Mouse (Mus musculus) myocyte (in vitro differentiated cells): ENCODE measurements at regions not wholly inside any gene's neighbourhood (a gene's known extent, or its start where the extent isn't known, plus 50 kb on each side); places are given as distances from the start of the nearest gene placed in this dataset.

Experiments
- E2F4 ChIP-seq: IDR thresholded peaks from one replicate; pipeline ENCODE4 v1.6.1; 2011; ENCODE audit warnings: mild to moderate bottlenecking, control low read depth, moderate library complexity; ENCODE audit not compliant: insufficient read depth
- POLR2A ChIP-seq: IDR thresholded peaks from one replicate; pipeline ENCODE4 v1.6.1; 2011; ENCODE audit warnings: low read depth, mild to moderate bottlenecking, control low read depth, moderate library complexity; ENCODE audit not compliant: insufficient read length
- POLR2AphosphoS2 ChIP-seq: IDR thresholded peaks from one replicate; pipeline ENCODE4 v1.6.1; 2011; ENCODE audit warnings: low read depth, control low read depth; ENCODE audit not compliant: insufficient read length
- SRF ChIP-seq: IDR thresholded peaks from one replicate; pipeline ENCODE4 v1.6.1; 2011; ENCODE audit warnings: low read depth; ENCODE audit not compliant: control insufficient read depth, insufficient read length
- TCF3 ChIP-seq: IDR thresholded peaks from one replicate; pipeline ENCODE4 v1.6.1; 2011; ENCODE audit warnings: low read depth, control low read depth; ENCODE audit not compliant: insufficient read length

GRCm38 (mm10) chr6:141097338-141098122 is 151.5 kb upstream of the Pde3a start:
- no peak for TF ChIP-seq SRF
- TF ChIP-seq POLR2AphosphoS2: no peak
- TF ChIP-seq POLR2A: no peak
- no peak for TF ChIP-seq E2F4
- TF ChIP-seq TCF3: no peak
